Comparison of ENCODE assay signal across 8 mouse cellular contexts in genomic region chr1:36064223-36064622, GRCm38 (mm10). TPM values are rescaled to one million over a fixed set of nuclear protein-coding genes. Genes with fewer than 3 reads are reported as not detected.
DNase-seq lines count a peak whose midpoint lies in the region; ATAC-seq and TF ChIP-seq lines count a peak whose summit lies in the region.

No protein-coding gene starts in this region.

- peaks cover 10% of the 10 kb centered on the region for H3K79me2 ChIP-seq in MEL (ENCODE audit: control insufficient read depth, insufficient read depth, low read length, poor library complexity)

- no peak for TF ChIP-seq RAD21 in MEL (IDR thresholded peaks at IDR 0.05; ENCODE audit: low read depth, low read length)

- peak overlapping the region; percentile 64 for H3K4me2 ChIP-seq in intestine, embryonic 15.5 days (replicated peaks)
- no peak overlapping the region for H3K4me2 ChIP-seq in intestine, postnatal 0 days (replicated peaks; ENCODE audit: low read depth)
- peak overlapping the region; percentile 60; the same call in 1 of the 2 replicates for H3K4me2 ChIP-seq in forebrain, embryonic 16.5 days (ENCODE audit: low read length)
- peak overlapping the region; percentile 69 for H3K4me2 ChIP-seq in liver, postnatal 0 days (ENCODE audit: low read depth, low read length)

- TF ChIP-seq POLR2A in MEL (IDR thresholded peaks at IDR 0.05; ENCODE audit: control insufficient read depth in 1 of 2, insufficient read depth in 1 of 2, low read depth in 1 of 2, low read length in 2 of 2, poor library complexity in 1 of 2) = no peak

- no peaks in the 10 kb centered on the region for H3K36me3 ChIP-seq in intestine, embryonic 15.5 days
- no peaks in the 10 kb centered on the region for H3K36me3 ChIP-seq in intestine, postnatal 0 days (ENCODE audit: control insufficient read depth, insufficient read depth)
- H3K36me3 ChIP-seq in MEL (ENCODE audit: control insufficient read depth in 1 of 2, insufficient read depth in 2 of 2, low read length in 2 of 2) = peaks cover 0 to 6% of the 10 kb centered on the region in 2 experiments; a peak in 1 of 4 replicates
- no peaks in the 10 kb centered on the region for H3K36me3 ChIP-seq in forebrain, embryonic 16.5 days (ENCODE audit: control insufficient read depth, insufficient read depth)
- H3K36me3 ChIP-seq in liver, postnatal 0 days (replicated peaks; ENCODE audit: insufficient read depth, low read length) = no peaks in the 10 kb centered on the region

- 62% methylated on average over 4 of the region's 4 CpGs for WGBS in intestine, embryonic 15.5 days
- 74% methylated on average over 4 of the region's 4 CpGs for WGBS in intestine, postnatal 0 days
- WGBS in forebrain, embryonic 16.5 days = 38% methylated on average over 4 of the region's 4 CpGs
- WGBS in liver, postnatal 0 days (ENCODE audit: insufficient replicate concordance) = 60% methylated on average over 4 of the region's 4 CpGs

- no peak overlapping the region for H3K9ac ChIP-seq in intestine, embryonic 15.5 days
- no peak overlapping the region for H3K9ac ChIP-seq in intestine, postnatal 0 days (ENCODE audit: low read depth, low read length)
- peak overlapping the region; percentile 70 for H3K9ac ChIP-seq in MEL (ENCODE audit: control insufficient read depth, low read depth, low read length, poor library complexity, severe bottlenecking)
- H3K9ac ChIP-seq in forebrain, embryonic 16.5 days (replicated peaks; ENCODE audit: low read depth, low read length) = no peak overlapping the region; the same call in 1 of the 2 replicates
- H3K9ac ChIP-seq in liver, postnatal 0 days (replicated peaks) = peak overlapping the region; percentile 55

- H3K9me3 ChIP-seq in intestine, embryonic 15.5 days = no peaks in the 10 kb centered on the region
- H3K9me3 ChIP-seq in intestine, postnatal 0 days (ENCODE audit: control insufficient read depth) = no peaks in the 10 kb centered on the region
- no peaks in the 10 kb centered on the region for H3K9me3 ChIP-seq in MEL (replicated peaks; ENCODE audit: insufficient read depth, low read length)
- no peaks in the 10 kb centered on the region for H3K9me3 ChIP-seq in forebrain, embryonic 16.5 days (ENCODE audit: control insufficient read depth, low read length)
- no peaks in the 10 kb centered on the region for H3K9me3 ChIP-seq in liver, postnatal 0 days (ENCODE audit: low read length)

- peaks cover 18% of the 10 kb centered on the region for H3K4me1 ChIP-seq in intestine, embryonic 15.5 days (replicated peaks)
- peaks cover 7% of the 10 kb centered on the region; the same call in 1 of the 2 replicates for H3K4me1 ChIP-seq in intestine, postnatal 0 days (replicated peaks; ENCODE audit: control insufficient read depth, insufficient read depth, low read length)
- H3K4me1 ChIP-seq in MEL (ENCODE audit: control insufficient read depth in 1 of 2, insufficient read depth in 2 of 2, low read length in 2 of 2) = peaks cover 3 to 36% of the 10 kb centered on the region in 2 experiments; a peak in 3 of 4 replicates
- peaks cover 25% of the 10 kb centered on the region for H3K4me1 ChIP-seq in forebrain, embryonic 16.5 days (replicated peaks; ENCODE audit: control insufficient read depth, insufficient read depth, low read length)
- H3K4me1 ChIP-seq in liver, postnatal 0 days (ENCODE audit: insufficient read depth) = peaks cover 44% of the 10 kb centered on the region

- H3K4me3 ChIP-seq in intestine, embryonic 15.5 days (replicated peaks) = no peak overlapping the region
- no peak overlapping the region for H3K4me3 ChIP-seq in intestine, postnatal 0 days (ENCODE audit: low read depth, low read length)
- H3K4me3 ChIP-seq in MEL (ENCODE audit: control insufficient read depth in 1 of 2, insufficient read depth in 1 of 2, low read depth in 2 of 2, low read length in 2 of 2) = no peak overlapping the region
- no peak overlapping the region for H3K4me3 ChIP-seq in forebrain, embryonic 16.5 days (replicated peaks; ENCODE audit: low read length)
- no peak overlapping the region for H3K4me3 ChIP-seq in liver, postnatal 0 days (ENCODE audit: low read depth, low read length)

- TF ChIP-seq CTCF in intestine, postnatal 0 days (IDR thresholded peaks at IDR 0.05; ENCODE audit: low read depth) = no peak
- TF ChIP-seq CTCF in MEL (IDR thresholded peaks at IDR 0.05 in 2 of 3, conservative IDR thresholded peaks at IDR 0.05 in 1 of 3; ENCODE audit: control insufficient read depth in 1 of 3, insufficient read depth in 1 of 3, low read depth in 2 of 3, low read length in 3 of 3, poor library complexity in 1 of 3, severe bottlenecking in 1 of 3) = no peak
- TF ChIP-seq CTCF in liver, postnatal 0 days (IDR thresholded peaks at IDR 0.05; ENCODE audit: low read depth) = no peak

- ATAC-seq in intestine, embryonic 15.5 days = no peak
- no peak for ATAC-seq in intestine, postnatal 0 days
- no peak for ATAC-seq in forebrain, embryonic 16.5 days
- no peak for ATAC-seq in liver, postnatal 0 days
- ATAC-seq in frontal cortex, adult (ENCODE audit: low TSS enrichment) = no peak

- no peak overlapping the region for H3K27ac ChIP-seq in intestine, embryonic 15.5 days
- H3K27ac ChIP-seq in intestine, postnatal 0 days (ENCODE audit: low read depth, low read length) = no peak overlapping the region
- no peak overlapping the region for H3K27ac ChIP-seq in MEL (ENCODE audit: control insufficient read depth, low read depth, low read length)
- no peak overlapping the region for H3K27ac ChIP-seq in forebrain, embryonic 16.5 days (ENCODE audit: low read length)
- H3K27ac ChIP-seq in liver, postnatal 0 days (ENCODE audit: low read depth) = no peak overlapping the region

- no peak for TF ChIP-seq EP300 in MEL (IDR thresholded peaks at IDR 0.05; ENCODE audit: low read depth in 1 of 2, low read length in 2 of 2)
- TF ChIP-seq EP300 in liver, postnatal 0 days (IDR thresholded peaks at IDR 0.05; ENCODE audit: low read depth) = no peak

- no peaks in the 10 kb centered on the region for H3K27me3 ChIP-seq in intestine, embryonic 15.5 days (replicated peaks)
- H3K27me3 ChIP-seq in intestine, postnatal 0 days (replicated peaks; ENCODE audit: control insufficient read depth, insufficient read depth, low read length) = no peaks in the 10 kb centered on the region
- H3K27me3 ChIP-seq in MEL (ENCODE audit: control insufficient read depth in 1 of 2, insufficient read depth in 2 of 2, low read length in 2 of 2) = no peaks in the 10 kb centered on the region
- H3K27me3 ChIP-seq in forebrain, embryonic 16.5 days (replicated peaks; ENCODE audit: control insufficient read depth, insufficient read depth, low read length) = no peaks in the 10 kb centered on the region
- no peaks in the 10 kb centered on the region for H3K27me3 ChIP-seq in liver, postnatal 0 days (ENCODE audit: insufficient read depth, low read length)

- DNase-seq in MEL (ENCODE audit: low read depth, low spot score) = no peak
- DNase-seq in liver, postnatal 0 days = no peak
- no peak for DNase-seq in frontal cortex, postnatal 36 days (ENCODE audit: low spot score in 2 of 2)
- DNase-seq in right cerebral cortex, postnatal 4 days = no peak

TF ChIP-seq in MEL, 35 proteins besides CTCF, POLR2A, EP300 and RAD21:
- no peak for TF ChIP-seq GATA1 (IDR thresholded peaks at IDR 0.05; ENCODE audit: low read depth, low read length)
- TF ChIP-seq JUND (IDR thresholded peaks at IDR 0.05; ENCODE audit: low read depth, low read length) = no peak
- no peak for TF ChIP-seq MAFK (IDR thresholded peaks at IDR 0.05; ENCODE audit: borderline replicate concordance, low read depth, low read length)
- no peak for TF ChIP-seq HCFC1 (IDR thresholded peaks at IDR 0.05; ENCODE audit: low read depth, low read length)
- no peak for TF ChIP-seq NELFE (IDR thresholded peaks at IDR 0.05; ENCODE audit: low read depth, low read length)
- no peak for TF ChIP-seq SIN3A (IDR thresholded peaks at IDR 0.05; ENCODE audit: low read length)
- no peak for TF ChIP-seq ZKSCAN1 (IDR thresholded peaks at IDR 0.05; ENCODE audit: low read depth, low read length)
- TF ChIP-seq TBP (IDR thresholded peaks at IDR 0.05; ENCODE audit: low read depth, low read length) = no peak
- no peak for TF ChIP-seq RCOR1 (IDR thresholded peaks at IDR 0.05; ENCODE audit: low read depth, low read length)
- TF ChIP-seq E2F4 (IDR thresholded peaks at IDR 0.05; ENCODE audit: borderline replicate concordance, low read depth, low read length) = no peak
- no peak for TF ChIP-seq BHLHE40 (IDR thresholded peaks at IDR 0.05; ENCODE audit: borderline replicate concordance, low read depth, low read length)
- TF ChIP-seq SMC3 (IDR thresholded peaks at IDR 0.05; ENCODE audit: low read depth, low read length) = no peak
- TF ChIP-seq ZNF384 (IDR thresholded peaks at IDR 0.05; ENCODE audit: low read depth, low read length) = no peak
- TF ChIP-seq TAL1 (IDR thresholded peaks at IDR 0.05; ENCODE audit: low read length) = no peak

RNA-seq across cellular contexts. Expression of gene Hs6st1, which starts 4.0 kb away (rescaled TPM):
- 10.6 TPM in 2 replicates for polyA plus RNA-seq in intestine, embryonic 15.5 days (2015; fragmentation: Nextera tagmentation; extraction: Ambion mirVana)
- polyA plus RNA-seq in intestine, postnatal 0 days (2015; fragmentation: Nextera tagmentation; extraction: Ambion mirVana) = 6.4 and 6.7 TPM in 2 replicates
- 30.3 and 33.0 TPM in 2 replicates for total RNA-seq in MEL (2012; rRNA removed)
- polyA plus RNA-seq in MEL (2012; ENCODE audit: insufficient read depth in 1 of 2, insufficient read length in 2 of 2, low read depth in 1 of 2, low replicate concordance in 2 of 2, missing spikeins in 1 of 2) = 10 to 100 TPM; 45.7 to 52.0 TPM
- 6.2 and 7.4 TPM in 2 replicates for polyA plus RNA-seq in forebrain, embryonic 16.5 days (2015; fragmentation: Nextera tagmentation; extraction: Ambion mirVana)
- polyA plus RNA-seq in liver, postnatal 0 days (2015; fragmentation: Nextera tagmentation; extraction: Ambion mirVana) = 12.8 and 13.3 TPM in 2 replicates

Comparison
In these comparisons a context has a peak if more than half of its experiments do, and no peak if none do; other contexts are left out.
1. H3K9ac ChIP-seq: peak in MEL (single experiment) and liver, postnatal 0 days (single experiment); none in intestine, embryonic 15.5 days (single experiment), intestine, postnatal 0 days (single experiment) and forebrain, embryonic 16.5 days (single experiment).